Mouse (Mus musculus) intestine, embryonic 15.5 days (tissue): ENCODE results near the gene Ddn. TPM values are rescaled to one million over a fixed set of nuclear protein-coding genes. Genes with fewer than 3 reads are reported as not detected.

Experiments used
- polyA plus RNA-seq: library from polyadenylated mRNA; unstranded; fragments of >200 nt; fragmentation: Nextera tagmentation; extraction: Ambion mirVana; gene quantifications from 2 replicates; pipeline ENCODE4 v1.2.1, GENCODE M21; 2015

The Ddn gene
- polyA plus RNA-seq, 1 experiment from 2014 or later = not detected

Other genes with a start within 250 kb of the Ddn start
- gene Ccnt1, start 238.6 kb downstream of the Ddn start, polyA plus RNA-seq = 42.4 and 44.9 TPM in 2 replicates
- 0.77 TPM in 1 of 2 replicates, not detected in the other for gene 4930415O20Rik, start 238.5 kb downstream of the Ddn start, polyA plus RNA-seq
- gene Adcy6, start 199.4 kb downstream of the Ddn start, polyA plus RNA-seq = 21.4 and 23.0 TPM in 2 replicates
- gene Cacnb3, start 178.7 kb downstream of the Ddn start, polyA plus RNA-seq = 24.9 and 26.7 TPM in 2 replicates
- gene Ddx23, start 146.6 kb downstream of the Ddn start, polyA plus RNA-seq = 23.3 and 23.7 TPM in 2 replicates
- 0.97 and 1.1 TPM in 2 replicates for gene Rnd1, start 132.0 kb downstream of the Ddn start, polyA plus RNA-seq
- gene Ccdc65, start 101.3 kb downstream of the Ddn start, polyA plus RNA-seq = 0.67 and 0.92 TPM in 2 replicates
- gene Fkbp11, start 81.3 kb downstream of the Ddn start, polyA plus RNA-seq = 68.0 and 117 TPM in 2 replicates
- 39.8 and 43.6 TPM in 2 replicates for gene Arf3, start 46.3 kb downstream of the Ddn start, polyA plus RNA-seq
- gene Wnt10b, start 31.3 kb downstream of the Ddn start, polyA plus RNA-seq = not detected in 2 replicates
- gene Wnt1, start 19.6 kb downstream of the Ddn start, polyA plus RNA-seq = not detected in 2 replicates
- gene Prkag1, start 22.0 kb upstream of the Ddn start, polyA plus RNA-seq = 88.3 and 89.0 TPM in 2 replicates
- gene Kmt2d, start 61.7 kb upstream of the Ddn start, polyA plus RNA-seq = 9.6 and 10.4 TPM in 2 replicates
- 10.8 and 12.5 TPM in 2 replicates for gene Rhebl1, start 85.0 kb upstream of the Ddn start, polyA plus RNA-seq
- 0.96 and 1.1 TPM in 2 replicates for gene Dhh, start 89.0 kb upstream of the Ddn start, polyA plus RNA-seq
- 18.6 and 19.0 TPM in 2 replicates for gene Lmbr1l, start 108.7 kb upstream of the Ddn start, polyA plus RNA-seq
- gene Tuba1b, start 125.1 kb upstream of the Ddn start, polyA plus RNA-seq = 1,296 and 1,330 TPM in 2 replicates
- not detected in 2 replicates for gene Gm49450, start 144.1 kb upstream of the Ddn start, polyA plus RNA-seq
- 981 and 999 TPM in 2 replicates for gene Tuba1a, start 144.2 kb upstream of the Ddn start, polyA plus RNA-seq
- gene Tuba1c, start 220.4 kb upstream of the Ddn start, polyA plus RNA-seq = 253 and 271 TPM in 2 replicates
- gene Prph, start 245.7 kb upstream of the Ddn start, polyA plus RNA-seq = 46.9 and 48.1 TPM in 2 replicates